Mouse (Mus musculus) hindbrain, postnatal 0 days (tissue): ENCODE measurements around the gene Wbp2. TPM values are rescaled to one million over a fixed set of nuclear protein-coding genes. Genes with fewer than 3 reads are reported as not detected.

Experiments
- ATAC-seq: fragments of 200-750 bp; cut with Nextera tagmentation; 2 replicates; pipeline ENCODE4 v1.8.0; 2017; ENCODE audit warnings: mild to moderate bottlenecking, moderate TSS enrichment, moderate library complexity
- DNase-seq: peaks from one replicate; pipeline ENCODE4 v3.0.0-alpha.2; 2015; ENCODE audit warnings: low spot score
- H3K27ac ChIP-seq: fragments of 300-500 bp; sonication (generic); 2 replicates; pipeline ENCODE4 v1.5.1; 2014; ENCODE audit warnings: mild to moderate bottlenecking
- H3K27me3 ChIP-seq: fragments of 300-500 bp; sonication (generic); 2 replicates; pipeline ENCODE4 v1.6.1; 2014; ENCODE audit warnings: low read length, mixed read lengths; ENCODE audit not compliant: insufficient read depth
- H3K36me3 ChIP-seq: fragments of 300-500 bp; sonication (generic); 2 replicates; pipeline ENCODE4 v1.6.1; 2014; ENCODE audit warnings: low read length, mixed read lengths; ENCODE audit not compliant: insufficient read depth
- H3K4me1 ChIP-seq: fragments of 300-500 bp; sonication (generic); 2 replicates; pipeline ENCODE4 v1.6.1; 2014; ENCODE audit warnings: antibody characterized with exemption, low read length, mixed read lengths; ENCODE audit not compliant: insufficient read depth
- H3K4me2 ChIP-seq: fragments of 300-500 bp; sonication (generic); 2 replicates; pipeline ENCODE4 v1.6.1; 2014; ENCODE audit warnings: low read depth, mild to moderate bottlenecking, low read length, moderate library complexity, mixed read lengths
- H3K4me3 ChIP-seq: fragments of 300-500 bp; sonication (generic); 2 replicates; pipeline ENCODE4 v1.5.1; 2014; ENCODE audit warnings: low read length
- H3K9ac ChIP-seq: fragments of 300-500 bp; sonication (generic); replicated peaks from 2 replicates; pipeline ENCODE4 v1.6.1; 2014; ENCODE audit warnings: mild to moderate bottlenecking, low read length, moderate library complexity, mixed read lengths
- H3K9me3 ChIP-seq: fragments of 300-500 bp; sonication (generic); 2 replicates; pipeline ENCODE4 v1.6.1; 2016; ENCODE audit warnings: low read length, mixed read lengths
- CTCF ChIP-seq: IDR thresholded peaks from 2 replicates; pipeline ENCODE4 v1.5.1; 2016; ENCODE audit warnings: antibody characterized with exemption, control low read depth, low read depth
- WGBS: fragments of 180-500 bp; shearing (Covaris S2); extraction: QIAGEN DNeasy Blood & Tissue Kit; methylation state at CpG from one replicate; pipeline ENCODE4 v1.1.7; 2014; 5-methylcytosine and 5-hydroxymethylcytosine counted together
- polyA plus RNA-seq: library from polyadenylated mRNA; unstranded; fragments of >200 nt; fragmentation: Nextera tagmentation; extraction: Ambion mirVana; gene quantifications from 2 replicates; pipeline ENCODE4 v1.2.1, GENCODE M21; 2015
- total RNA-seq: library from RNA; depleted of rRNA; stranded (reverse); fragments of >200 nt; gene quantifications from 2 replicates; pipeline ENCODE4 v1.2.3, GENCODE M21; 2014

Gene Wbp2
- total and polyA plus RNA-seq, 2 experiments from 2014 or later = 171 to 234 TPM

GRCm38 (mm10) chr11:116049610-116050009 is 37.2 kb downstream of the Wbp2 start:
- H3K36me3 ChIP-seq = peaks cover 64% of the 10 kb centered on the region

DNA sequence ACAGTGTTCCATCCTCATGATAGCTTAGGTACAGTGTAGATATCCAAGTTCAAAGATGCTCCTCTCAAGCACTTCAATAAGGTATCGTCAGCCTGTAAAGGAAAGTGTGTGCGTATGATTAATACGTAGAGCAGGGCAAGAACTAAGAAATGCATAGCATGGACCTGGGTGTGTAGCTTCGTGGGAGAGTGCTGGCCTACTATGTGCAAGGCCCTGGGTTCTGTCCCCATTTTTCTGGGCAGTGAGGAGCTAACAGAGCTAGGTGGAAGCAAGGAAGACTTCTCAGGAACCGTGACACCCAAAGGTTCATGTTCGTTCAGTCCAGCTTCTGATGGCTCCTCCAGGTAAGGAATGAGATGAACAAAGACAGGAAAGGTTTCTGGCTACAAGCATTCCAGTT is 41.6 kb downstream of the Wbp2 start:
- Histone ChIP-seq H3K4me1 (no peaks in the 10 kb centered on the region), H3K4me2 (no peak overlapping the region), H3K27me3 (no peaks in the 10 kb centered on the region), H3K27ac (no peak overlapping the region), H3K36me3 (peaks cover 40% of the 10 kb centered on the region), H3K9me3 (no peaks in the 10 kb centered on the region), H3K4me3 (no peak overlapping the region), H3K9ac (no peak overlapping the region)
- TF ChIP-seq CTCF = no peak
- DNase-seq (no peak), ATAC-seq (no peak)
- 96% methylated on average over 6 of the region's 6 CpGs for WGBS

More at GRCm38 (mm10) chr11:116049610-116050009, 37.2 kb downstream of the Wbp2 start:
- Histone ChIP-seq H3K4me3 (no peak overlapping the region), H3K4me2 (no peak overlapping the region), H3K9me3 (no peaks in the 10 kb centered on the region), H3K4me1 (no peaks in the 10 kb centered on the region), H3K27ac (no peak overlapping the region), H3K27me3 (no peaks in the 10 kb centered on the region), H3K9ac (no peak overlapping the region)
- DNase-seq (no peak), ATAC-seq (no peak)
- no peak for TF ChIP-seq CTCF
- WGBS = 86% methylated on average over 2 of the region's 2 CpGs

- Histone ChIP-seq H3K9ac (no peak overlapping the region), H3K36me3 (peaks cover 28% of the 10 kb centered on the region), H3K4me3 (no peak overlapping the region)
These were observed 43.5 kb downstream of the Wbp2 start for GRCm38 (mm10) chr11:116043286-116043685.

DNA sequence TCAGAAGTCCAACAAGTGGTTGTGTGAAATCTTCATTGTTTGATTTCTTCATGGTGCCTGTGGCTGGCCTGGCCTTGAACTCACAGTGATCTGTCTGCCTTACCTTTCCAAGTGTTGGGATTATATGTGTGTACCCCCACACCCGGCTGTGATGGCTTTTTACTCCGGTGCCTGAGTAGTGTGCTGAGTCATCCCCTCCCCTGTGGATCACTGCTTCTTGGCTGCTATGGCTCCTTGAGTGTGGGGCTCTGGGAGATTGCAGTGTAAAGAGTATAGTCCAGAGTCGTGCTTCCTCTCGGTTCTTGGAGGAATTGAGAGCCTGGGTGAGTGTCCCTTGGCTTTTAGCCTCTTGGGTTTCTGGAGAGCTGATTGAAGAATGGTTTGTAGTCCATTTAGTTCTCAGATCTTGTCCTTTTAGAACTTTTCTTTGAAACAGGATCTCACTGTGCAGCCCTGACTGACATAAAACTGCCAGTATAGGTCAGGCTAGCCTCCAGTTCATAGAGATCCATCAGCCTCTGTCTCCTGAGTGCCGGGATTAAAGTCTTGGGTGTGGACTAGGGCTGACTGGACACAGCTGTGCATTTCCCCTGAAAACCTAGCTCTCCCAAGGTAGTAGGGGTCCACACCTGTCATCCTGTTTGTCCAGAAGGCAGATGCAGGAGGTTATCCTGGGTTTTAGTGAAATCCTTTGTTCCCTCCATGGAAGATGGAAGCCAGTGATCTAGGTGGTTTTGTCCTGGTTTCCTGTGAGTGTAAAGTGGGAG is 44.2 kb downstream of the Wbp2 start:
- H3K9ac ChIP-seq = no peak overlapping the region
- no peaks in the 10 kb centered on the region for H3K27me3 ChIP-seq
- no peaks in the 10 kb centered on the region for H3K4me1 ChIP-seq
- WGBS = 92% methylated on average over 5 of the region's 5 CpGs
- no peak overlapping the region for H3K27ac ChIP-seq
- no peak overlapping the region for H3K4me2 ChIP-seq
- H3K9me3 ChIP-seq = no peaks in the 10 kb centered on the region
- TF ChIP-seq CTCF = no peak
- DNase-seq = no peak
- ATAC-seq = no peak
- peaks cover 21% of the 10 kb centered on the region for H3K36me3 ChIP-seq
- no peak overlapping the region for H3K4me3 ChIP-seq

More at GRCm38 (mm10) chr11:116043286-116043685, 43.5 kb downstream of the Wbp2 start:
- DNase-seq = no peak
- TF ChIP-seq CTCF = no peak
- Histone ChIP-seq H3K27ac (no peak overlapping the region), H3K4me2 (no peak overlapping the region), H3K27me3 (no peaks in the 10 kb centered on the region), H3K9me3 (no peaks in the 10 kb centered on the region), H3K4me1 (no peaks in the 10 kb centered on the region)
- no peak for ATAC-seq
- WGBS = 100% methylated on average over 1 of the region's 1 CpGs

DNA sequence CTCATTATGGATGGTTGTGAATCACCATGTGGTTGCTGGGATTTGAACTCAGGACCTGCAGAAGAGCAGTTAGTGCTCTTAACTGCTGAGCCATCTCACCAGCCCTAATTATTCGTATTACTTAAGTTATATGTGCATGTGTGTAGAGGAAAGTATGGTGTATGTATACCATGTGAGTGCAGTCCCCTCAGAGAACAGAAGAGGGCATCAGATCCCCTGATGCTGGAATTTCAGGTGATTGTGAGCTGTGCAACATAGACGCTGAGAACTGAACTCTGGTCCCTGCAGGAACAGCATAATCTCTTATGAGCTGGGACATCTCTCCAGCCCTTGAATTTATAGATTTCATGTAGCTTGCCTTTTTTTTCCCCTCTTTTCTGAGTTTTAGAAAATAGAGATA is 45.0 kb downstream of the Wbp2 start:
- H3K27ac ChIP-seq = no peak overlapping the region
- ATAC-seq (no peak), DNase-seq (no peak)
- no peaks in the 10 kb centered on the region for H3K4me1 ChIP-seq
- H3K27me3 ChIP-seq = no peaks in the 10 kb centered on the region
- no peak overlapping the region for H3K9ac ChIP-seq
- H3K4me3 ChIP-seq = no peak overlapping the region
- no peaks in the 10 kb centered on the region for H3K9me3 ChIP-seq
- WGBS = 97% methylated on average over 2 of the region's 2 CpGs
- no peak for TF ChIP-seq CTCF
- peaks cover 15% of the 10 kb centered on the region for H3K36me3 ChIP-seq
- no peak overlapping the region for H3K4me2 ChIP-seq

- Histone ChIP-seq H3K9ac (no peak overlapping the region), H3K9me3 (no peaks in the 10 kb centered on the region), H3K4me1 (no peaks in the 10 kb centered on the region), H3K4me2 (no peak overlapping the region), H3K27ac (no peak overlapping the region), H3K4me3 (no peak overlapping the region), H3K36me3 (peaks cover 15% of the 10 kb centered on the region), H3K27me3 (no peaks in the 10 kb centered on the region)
- no peak for DNase-seq
- ATAC-seq = no peak
- WGBS = 81% methylated on average over 6 of the region's 6 CpGs
- TF ChIP-seq CTCF = no peak
These were observed 46.2 kb downstream of the Wbp2 start for GRCm38 (mm10) chr11:116040593-116040992.

DNA sequence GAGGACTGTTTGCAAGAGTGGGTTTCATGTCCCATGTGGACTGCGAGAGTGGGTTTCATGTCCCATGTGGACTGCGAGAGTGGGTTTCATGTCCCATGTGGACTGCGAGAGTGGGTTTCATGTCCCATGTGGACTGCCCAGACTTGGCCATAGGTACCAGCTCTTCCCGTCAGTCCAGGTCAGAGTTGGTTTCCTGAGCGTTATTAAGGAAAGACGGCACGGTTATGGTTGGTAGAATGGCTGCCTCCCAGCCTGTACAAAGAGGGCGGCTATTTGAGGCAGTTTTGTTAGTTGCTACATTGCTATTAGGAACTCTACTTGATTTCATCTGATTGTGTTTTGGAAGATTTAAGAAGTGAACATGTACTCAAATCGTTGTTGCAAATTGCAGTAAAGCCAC is 49.0 kb downstream of the Wbp2 start:
- no peak overlapping the region for H3K4me3 ChIP-seq
- peaks cover 8% of the 10 kb centered on the region for H3K36me3 ChIP-seq
- no peak overlapping the region for H3K9ac ChIP-seq
- no peaks in the 10 kb centered on the region for H3K4me1 ChIP-seq
- ATAC-seq (no peak), DNase-seq (no peak)
- no peaks in the 10 kb centered on the region for H3K9me3 ChIP-seq
- no peak overlapping the region for H3K27ac ChIP-seq
- 93% methylated on average over 9 of the region's 9 CpGs for WGBS
- TF ChIP-seq CTCF = no peak
- no peak overlapping the region for H3K4me2 ChIP-seq
- H3K27me3 ChIP-seq = no peaks in the 10 kb centered on the region
